Mouse (Mus musculus) heart, embryonic 13.5 days (tissue): ENCODE data around the gene Lrrc8c. TPM values are rescaled to one million over a fixed set of nuclear protein-coding genes. Genes with fewer than 3 reads are reported as not detected.

Experiments used
- ATAC-seq: fragments of 200-750 bp; cut with Nextera tagmentation; 2 replicates; pipeline ENCODE4 v1.8.0; 2017; ENCODE audit warnings: moderate TSS enrichment; ENCODE audit not compliant: insufficient number of reproducible peaks, low FRiP score, low TSS enrichment; ENCODE audit errors: extremely low read depth
- H3K27ac ChIP-seq: fragments of 300-500 bp; sonication (generic); replicated peaks from 2 replicates; pipeline ENCODE4 v1.5.1; 2015; ENCODE audit warnings: moderate library complexity, mild to moderate bottlenecking, inconsistent platforms
- H3K27me3 ChIP-seq: fragments of 300-500 bp; sonication (generic); replicated peaks from 2 replicates; pipeline ENCODE4 v1.6.1; 2015; ENCODE audit warnings: mild to moderate bottlenecking, inconsistent platforms
- H3K36me3 ChIP-seq: fragments of 300-500 bp; sonication (generic); 2 replicates; pipeline ENCODE4 v1.6.1; 2015; ENCODE audit warnings: mild to moderate bottlenecking, inconsistent platforms
- H3K4me1 ChIP-seq: fragments of 300-500 bp; sonication (generic); 2 replicates; pipeline ENCODE4 v1.6.1; 2015; ENCODE audit warnings: inconsistent platforms
- H3K4me2 ChIP-seq: fragments of 300-500 bp; sonication (generic); 2 replicates; pipeline ENCODE4 v1.6.1; 2015; ENCODE audit warnings: inconsistent platforms, mild to moderate bottlenecking, moderate library complexity
- H3K4me3 ChIP-seq: fragments of 300-500 bp; sonication (generic); 2 replicates; pipeline ENCODE4 v1.5.1; 2015; ENCODE audit warnings: moderate library complexity, mild to moderate bottlenecking, inconsistent platforms
- H3K9ac ChIP-seq: fragments of 300-500 bp; sonication (generic); 2 replicates; pipeline ENCODE4 v1.6.1; 2015; ENCODE audit warnings: inconsistent platforms, mild to moderate bottlenecking, moderate library complexity
- H3K9me3 ChIP-seq: fragments of 300-500 bp; sonication (generic); 2 replicates; pipeline ENCODE4 v1.6.1; 2016; ENCODE audit warnings: inconsistent platforms
- WGBS: fragments of 180-500 bp; shearing (Covaris S2); methylation state at CpG from one replicate; pipeline ENCODE4 v1.1.7; 2015; ENCODE audit warnings: mixed read lengths; 5-methylcytosine and 5-hydroxymethylcytosine counted together
- polyA plus RNA-seq: library from polyadenylated mRNA; unstranded; fragments of >200 nt; fragmentation: Nextera tagmentation; extraction: Ambion mirVana; gene quantifications from 2 replicates; pipeline ENCODE4 v1.2.1, GENCODE M21; 2015

Gene Lrrc8c
- polyA plus RNA-seq, 1 experiment from 2014 or later: 18.3 TPM

DNA sequence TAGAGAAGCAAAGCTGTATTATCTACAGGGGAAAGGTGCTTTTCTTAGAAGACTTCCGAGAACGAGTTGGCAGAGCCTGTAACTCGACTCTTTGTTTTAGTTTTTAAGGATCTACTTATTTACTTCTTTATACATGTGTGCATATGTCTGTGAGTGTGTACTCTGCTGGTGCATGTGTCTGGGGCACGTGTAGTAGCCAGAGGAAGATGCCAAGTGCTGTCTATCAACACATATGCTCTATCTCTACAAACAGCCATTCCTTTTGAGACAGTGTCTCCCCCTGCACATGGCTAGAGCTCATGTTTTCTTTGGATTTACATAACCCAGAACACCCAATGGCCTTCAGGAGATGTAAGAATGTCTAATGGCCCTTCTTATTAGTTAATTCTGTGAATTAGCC, 6.9 kb upstream of the Lrrc8c start:
- Histone ChIP-seq H3K9me3 (no peaks in the 10 kb centered on the region), H3K27ac (no peak overlapping the region), H3K4me1 (peaks cover 12% of the 10 kb centered on the region), H3K27me3 (no peaks in the 10 kb centered on the region), H3K9ac (no peak overlapping the region), H3K4me3 (no peak overlapping the region), H3K4me2 (no peak overlapping the region), H3K36me3 (no peaks in the 10 kb centered on the region)
- 36% methylated on average over 4 of the region's 4 CpGs for WGBS
- no peak for ATAC-seq

DNA sequence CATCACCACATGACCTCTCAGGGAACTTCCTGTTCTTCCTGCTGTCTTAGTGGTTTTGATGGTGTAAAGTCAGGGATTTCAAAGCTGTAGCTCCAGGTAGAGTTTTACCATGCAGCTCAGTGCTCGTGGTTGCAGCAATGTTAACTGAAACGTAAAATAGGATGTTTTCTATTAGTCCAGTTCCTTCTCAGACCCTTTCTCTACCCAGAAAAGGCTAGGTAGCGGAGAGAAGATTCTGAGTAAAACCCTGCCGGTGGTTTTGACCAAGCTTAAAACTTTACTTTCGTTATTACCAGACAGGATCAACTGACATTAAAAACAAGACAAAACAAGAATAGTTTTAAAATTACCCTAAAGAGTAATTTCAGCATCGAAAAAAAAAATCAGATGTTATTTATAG, 3.7 kb upstream of the Lrrc8c start:
- no peak overlapping the region for H3K9ac ChIP-seq
- H3K36me3 ChIP-seq: no peaks in the 10 kb centered on the region
- H3K4me3 ChIP-seq: no peak overlapping the region
- H3K4me1 ChIP-seq: peaks cover 29% of the 10 kb centered on the region
- no peaks in the 10 kb centered on the region for H3K27me3 ChIP-seq
- ATAC-seq: no peak
- WGBS: 77% methylated on average over 6 of the region's 6 CpGs
- H3K9me3 ChIP-seq: no peaks in the 10 kb centered on the region
- no peak overlapping the region for H3K4me2 ChIP-seq
- H3K27ac ChIP-seq: no peak overlapping the region

DNA sequence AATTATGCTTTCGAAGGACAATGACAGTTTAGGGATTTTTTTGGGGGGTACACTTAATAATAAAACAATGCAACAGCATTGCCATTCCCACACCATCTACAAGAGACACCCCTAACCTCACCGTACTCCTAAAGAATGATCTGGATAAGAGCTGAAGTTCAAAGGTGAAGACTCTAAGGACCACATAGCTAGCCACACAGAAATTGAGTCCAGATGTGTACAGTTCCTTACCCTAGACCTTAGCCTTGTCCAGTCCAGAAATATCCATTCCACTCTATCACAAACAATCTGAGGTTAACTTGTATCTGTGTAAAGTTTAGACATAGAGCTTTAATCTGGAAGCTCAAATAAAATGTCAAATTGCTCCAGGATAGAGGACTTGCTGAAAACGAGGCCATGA, 2.9 kb upstream of the Lrrc8c start:
- Histone ChIP-seq H3K27me3 (no peaks in the 10 kb centered on the region), H3K9me3 (no peaks in the 10 kb centered on the region), H3K4me3 (no peak overlapping the region), H3K36me3 (no peaks in the 10 kb centered on the region), H3K4me1 (peaks cover 36% of the 10 kb centered on the region), H3K27ac (no peak overlapping the region), H3K9ac (no peak overlapping the region), H3K4me2 (no peak overlapping the region)
- 51% methylated on average over 3 of the region's 3 CpGs for WGBS
- ATAC-seq: no peak

DNA sequence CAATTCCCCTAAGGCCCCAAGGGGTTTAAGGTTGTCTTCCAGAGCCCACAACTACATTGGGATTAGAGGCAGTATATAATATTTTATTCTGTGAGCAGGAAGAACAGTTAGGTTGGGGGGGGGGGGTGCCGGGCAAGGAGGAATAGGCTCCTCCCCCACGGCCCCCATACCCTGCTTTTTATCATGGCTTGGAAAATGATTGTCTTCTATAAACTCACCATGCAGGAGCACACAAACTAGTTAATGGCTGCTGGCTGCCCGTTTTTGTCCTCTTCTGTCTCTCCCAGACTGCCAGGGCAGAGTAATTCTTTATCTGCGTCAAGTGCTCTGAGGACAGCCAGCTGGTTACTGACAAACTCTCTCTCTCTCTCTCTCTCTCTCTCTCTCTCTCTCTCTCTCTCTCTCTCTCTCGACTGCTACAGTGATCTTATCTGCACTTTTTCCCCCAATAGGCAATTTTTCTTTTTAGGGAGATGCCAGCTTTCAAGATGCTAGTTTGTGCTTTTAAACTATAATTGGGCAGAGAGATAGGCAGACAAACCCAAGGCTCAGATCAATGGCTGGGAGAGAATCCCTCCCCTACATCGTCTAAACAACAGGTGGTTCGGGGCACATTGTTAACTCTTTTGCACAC, 1.1 kb upstream of the Lrrc8c start:
- Histone ChIP-seq H3K4me3 (peak overlapping the region; percentile 92), H3K9me3 (no peaks in the 10 kb centered on the region), H3K27me3 (no peaks in the 10 kb centered on the region), H3K4me1 (peaks cover 51% of the 10 kb centered on the region), H3K4me2 (peak overlapping the region; percentile 88), H3K36me3 (no peaks in the 10 kb centered on the region), H3K27ac (peak overlapping the region; percentile 98), H3K9ac (peak overlapping the region; percentile 97)
- no peak for ATAC-seq
- 7% methylated on average over 7 of the region's 7 CpGs for WGBS

DNA sequence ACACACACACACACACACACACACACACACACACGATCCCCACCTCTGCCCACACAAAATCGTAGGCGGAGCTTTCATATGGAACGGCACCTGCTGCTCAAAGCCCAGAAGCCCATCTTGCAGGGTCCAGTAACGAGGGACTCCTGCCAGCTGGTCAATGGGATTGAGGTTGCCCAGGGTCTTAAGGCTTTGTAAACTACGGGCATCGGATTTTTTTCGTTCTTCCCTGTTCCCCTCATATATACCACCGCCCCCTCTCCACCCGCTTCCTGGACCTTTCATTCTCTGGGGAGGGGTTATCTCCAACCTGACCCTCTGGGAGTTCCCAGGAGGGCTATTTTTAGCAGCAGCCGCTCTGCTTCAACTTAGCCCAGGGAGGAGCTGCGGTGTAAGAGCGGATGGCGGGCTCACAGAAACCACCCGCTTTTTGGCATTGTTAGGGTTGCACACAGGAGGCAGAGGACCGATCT, 527 bp upstream of the Lrrc8c start:
- no peaks in the 10 kb centered on the region for H3K9me3 ChIP-seq
- H3K4me3 ChIP-seq: peak overlapping the region; percentile 92
- H3K27ac ChIP-seq: peak overlapping the region; percentile 98
- no peaks in the 10 kb centered on the region for H3K27me3 ChIP-seq
- ATAC-seq: peak; percentile 42; the same call in 1 of the 2 replicates
- H3K9ac ChIP-seq: peak overlapping the region; percentile 97
- WGBS: under 1% methylated on average over 16 of the region's 16 CpGs
- H3K4me1 ChIP-seq: peaks cover 57% of the 10 kb centered on the region
- peak overlapping the region; percentile 88 for H3K4me2 ChIP-seq
- H3K36me3 ChIP-seq: no peaks in the 10 kb centered on the region

DNA sequence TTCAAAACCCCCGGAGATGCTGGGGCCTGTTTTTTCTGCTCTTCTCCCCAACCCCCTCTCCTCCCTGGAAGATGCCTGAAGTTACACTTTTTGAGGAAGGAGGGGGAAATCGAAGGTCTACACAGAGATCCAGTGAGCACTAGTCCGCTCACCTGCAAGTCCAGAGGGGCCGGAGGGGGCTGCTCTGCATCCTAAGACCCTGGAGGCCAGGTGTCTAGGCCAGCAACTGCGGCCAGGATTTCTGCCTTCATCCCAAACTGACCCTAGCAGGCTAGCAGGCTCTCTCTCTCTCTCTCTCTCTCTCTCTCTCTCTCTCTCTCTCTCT, 750 bp downstream of the Lrrc8c start:
- Histone ChIP-seq H3K9me3 (no peaks in the 10 kb centered on the region), H3K4me1 (peaks cover 69% of the 10 kb centered on the region), H3K27ac (peak overlapping the region; percentile 98), H3K4me2 (peak overlapping the region; percentile 88), H3K36me3 (peaks cover 7% of the 10 kb centered on the region), H3K27me3 (no peaks in the 10 kb centered on the region), H3K4me3 (peak overlapping the region; percentile 92), H3K9ac (peak overlapping the region; percentile 97)
- ATAC-seq: no peak
- WGBS: 1% methylated on average over 5 of the region's 5 CpGs

DNA sequence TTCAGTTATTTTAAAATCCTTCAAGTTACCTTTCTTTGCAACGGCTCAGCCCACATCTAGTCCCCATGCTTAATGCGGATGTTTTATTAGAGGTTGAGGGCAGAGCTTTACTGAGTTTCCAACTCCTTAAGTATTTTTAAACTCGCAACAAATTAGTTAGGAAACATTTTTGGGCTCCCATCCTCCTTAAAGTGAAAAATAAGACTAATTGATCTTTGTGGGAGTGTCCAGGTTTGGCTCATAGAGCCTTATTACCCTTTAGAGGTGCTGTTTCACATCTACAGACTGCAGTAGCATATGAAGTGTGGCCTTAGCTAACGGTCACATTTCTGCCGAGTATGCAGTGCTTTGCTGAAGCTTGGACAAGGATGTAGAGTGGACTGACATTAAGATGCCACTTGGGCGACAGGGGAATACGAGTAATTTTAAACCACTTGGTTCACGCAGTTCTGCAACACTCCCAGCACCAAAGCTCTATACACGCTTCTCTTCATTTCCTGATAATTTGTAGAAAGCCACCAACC, 1.3 kb downstream of the Lrrc8c start:
- 26% methylated on average over 9 of the region's 9 CpGs for WGBS
- no peaks in the 10 kb centered on the region for H3K27me3 ChIP-seq
- H3K36me3 ChIP-seq: peaks cover 13% of the 10 kb centered on the region
- H3K4me3 ChIP-seq: peak overlapping the region; percentile 92
- peak overlapping the region; percentile 88 for H3K4me2 ChIP-seq
- H3K9ac ChIP-seq: peak overlapping the region; percentile 97
- H3K4me1 ChIP-seq: peaks cover 75% of the 10 kb centered on the region
- H3K9me3 ChIP-seq: no peaks in the 10 kb centered on the region
- no peak for ATAC-seq
- peak overlapping the region; percentile 98 for H3K27ac ChIP-seq

DNA sequence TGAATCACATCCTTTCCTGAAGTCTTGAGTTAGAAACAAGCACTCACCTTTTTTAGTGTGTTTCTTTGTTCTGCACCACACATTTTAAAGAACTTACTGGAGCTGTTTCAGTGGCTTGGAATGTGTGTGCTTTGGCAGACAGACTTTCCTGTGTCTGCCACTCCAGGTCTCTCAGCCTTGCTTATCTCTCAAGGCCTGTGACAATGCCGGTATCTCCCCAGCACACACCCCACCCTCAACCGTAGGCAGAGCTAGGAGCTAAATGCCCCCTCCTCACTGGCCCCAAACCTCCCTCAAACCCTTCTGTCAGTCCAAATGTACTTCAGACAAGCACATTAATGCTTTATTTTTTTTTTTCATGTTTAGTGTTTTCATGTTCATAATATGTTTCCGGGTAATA, 4.3 kb downstream of the Lrrc8c start:
- Histone ChIP-seq H3K4me2 (peak overlapping the region; percentile 88), H3K4me3 (peak overlapping the region; percentile 29), H3K36me3 (peaks cover 15% of the 10 kb centered on the region), H3K4me1 (peaks cover 84% of the 10 kb centered on the region), H3K9me3 (no peaks in the 10 kb centered on the region), H3K27me3 (no peaks in the 10 kb centered on the region), H3K27ac (peak overlapping the region; percentile 89), H3K9ac (peak overlapping the region; percentile 68)
- ATAC-seq: no peak
- WGBS: 18% methylated on average over 3 of the region's 3 CpGs

DNA sequence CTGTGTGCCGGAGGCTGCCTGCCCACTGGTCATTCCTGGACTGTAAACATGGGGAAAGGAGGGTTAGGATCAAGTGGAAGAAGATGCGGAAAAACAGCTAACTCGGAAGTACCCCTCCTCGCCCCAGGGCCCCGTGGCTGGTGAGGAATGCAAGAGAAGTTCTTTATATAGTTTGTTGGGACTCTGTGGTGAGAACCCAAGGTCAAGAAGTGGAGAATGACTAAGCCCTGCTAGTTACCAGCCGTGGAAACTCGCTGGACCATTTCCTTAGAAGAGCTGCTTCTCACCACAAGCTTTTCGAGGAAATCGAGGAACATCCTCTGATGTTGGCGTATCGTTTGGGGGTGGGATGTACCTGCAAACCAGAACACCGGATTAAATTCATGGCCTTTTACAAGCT, 5.8 kb downstream of the Lrrc8c start:
- Histone ChIP-seq H3K36me3 (peaks cover 15% of the 10 kb centered on the region), H3K9me3 (no peaks in the 10 kb centered on the region), H3K27me3 (no peaks in the 10 kb centered on the region), H3K4me3 (no peak overlapping the region), H3K4me2 (peak overlapping the region; percentile 30), H3K4me1 (peaks cover 97% of the 10 kb centered on the region), H3K9ac (0 out of 2 replicates have a peak overlapping the region, but pooled peaks have one; percentile 56), H3K27ac (peak overlapping the region; percentile 89)
- ATAC-seq: no peak
- WGBS: 64% methylated on average over 12 of the region's 12 CpGs

DNA sequence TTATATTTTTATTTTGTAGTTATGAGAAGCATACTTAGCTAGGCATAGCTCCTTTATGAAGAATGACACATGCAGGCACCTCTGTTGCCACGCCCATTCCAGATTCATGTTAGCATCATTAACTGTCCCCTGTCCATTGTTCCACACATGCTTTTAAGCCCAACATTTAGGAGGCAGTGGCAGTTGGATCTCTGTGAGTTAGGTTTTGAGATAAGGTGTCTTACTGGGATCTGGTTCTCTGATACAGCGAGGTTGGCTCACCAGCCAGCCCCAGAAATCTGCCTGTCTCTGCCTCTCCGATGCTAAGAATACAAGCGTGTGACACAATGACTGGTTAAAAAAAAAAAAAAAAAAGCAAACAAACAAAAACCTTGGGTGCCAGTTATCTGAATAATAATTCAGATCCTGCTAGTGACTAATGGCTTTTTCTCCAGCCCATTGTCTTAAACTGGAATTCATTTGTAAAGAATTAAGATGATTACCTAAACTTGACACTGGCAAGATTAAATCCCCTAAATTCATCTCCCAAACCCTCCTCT, 7.0 kb downstream of the Lrrc8c start:
- Histone ChIP-seq H3K9ac (no peak overlapping the region), H3K27ac (peak overlapping the region; percentile 85), H3K36me3 (peaks cover 15% of the 10 kb centered on the region), H3K4me1 (peaks cover 99% of the 10 kb centered on the region), H3K27me3 (no peaks in the 10 kb centered on the region), H3K4me2 (no peak overlapping the region), H3K4me3 (no peak overlapping the region), H3K9me3 (no peaks in the 10 kb centered on the region)
- WGBS: 68% methylated on average over 4 of the region's 4 CpGs
- no peak for ATAC-seq

DNA sequence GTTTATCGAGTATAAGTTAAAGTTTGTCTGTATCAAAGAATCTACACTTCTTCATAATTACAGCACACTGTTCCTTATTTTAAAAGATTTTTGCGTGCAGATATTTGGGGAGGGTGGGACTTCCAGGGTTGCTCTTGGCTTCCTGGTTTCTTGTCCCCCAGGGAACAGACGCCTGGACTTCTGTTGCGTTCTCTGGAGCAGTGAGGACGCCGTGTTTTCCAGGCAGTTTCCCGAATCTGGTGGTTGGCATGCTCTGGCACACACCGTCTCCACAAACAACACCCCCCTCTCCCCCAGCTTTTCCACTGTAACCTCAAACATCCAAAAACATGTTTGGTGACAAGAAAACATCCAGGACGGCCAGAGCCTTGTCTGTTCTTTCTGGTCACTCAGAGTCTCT, 7.6 kb downstream of the Lrrc8c start:
- peaks cover 97% of the 10 kb centered on the region for H3K4me1 ChIP-seq
- 74% methylated on average over 9 of the region's 9 CpGs for WGBS

More for the DNA sequence above, 7.6 kb downstream of the Lrrc8c start:
- ATAC-seq: no peak
- Histone ChIP-seq H3K4me2 (0 out of 2 replicates have a peak overlapping the region, but pooled peaks have one; percentile 64), H3K9ac (no peak overlapping the region), H3K27ac (peak overlapping the region; percentile 85), H3K27me3 (no peaks in the 10 kb centered on the region), H3K4me3 (no peak overlapping the region), H3K36me3 (peaks cover 18% of the 10 kb centered on the region), H3K9me3 (no peaks in the 10 kb centered on the region)
